Mouse (Mus musculus) ovary, adult 10 weeks (tissue): ENCODE measurements around the gene Qtrt2. TPM values are rescaled to one million over a fixed set of nuclear protein-coding genes. Genes with fewer than 3 reads are reported as not detected.

ENCODE experiments used
- polyA plus RNA-seq: library from polyadenylated mRNA; stranded (reverse); fragments of 350-450 nt; fragmentation: Illumina TruSeq; extraction: RNeasy Lipid Tissue Mini Kit (QIAGEN cat#74804); gene quantifications from one replicate; pipeline ENCODE4 v1.2.3, GENCODE M21; 2014

The Qtrt2 gene
- polyA plus RNA-seq: 27.0 TPM

GRCm38 (mm10) chr16:43926341-43926859, at the start of gene Qtrt2:
Gene Qtrt2 (minus strand): TSS chr16:43926809.

GRCm38 (mm10) chr16:43889208-43890004, 37.2 kb downstream of the Qtrt2 start, which contains the start of gene Ccdc191:
Gene Ccdc191 (plus strand): TSS chr16:43889800.

Other genes with a start within 250 kb of the Qtrt2 start
- gene Drd3, start 172.8 kb downstream of the Qtrt2 start, polyA plus RNA-seq: not detected
- gene Ccdc191, start 37.0 kb downstream of the Qtrt2 start, polyA plus RNA-seq: 14.2 TPM
- 10.3 TPM for gene Zdhhc23, start 53.0 kb upstream of the Qtrt2 start, polyA plus RNA-seq
- gene Gramd1c, start 136.5 kb upstream of the Qtrt2 start, polyA plus RNA-seq: 12.0 TPM
- gene Atp6v1a, start 212.9 kb upstream of the Qtrt2 start, polyA plus RNA-seq: 114 TPM
- gene Naa50, start 213.0 kb upstream of the Qtrt2 start, polyA plus RNA-seq: 554 TPM
- gene Usf3, start 246.4 kb upstream of the Qtrt2 start, polyA plus RNA-seq: 28.5 TPM